Comparison of ENCODE assay signal across 24 mouse cellular contexts in genomic region chr13:108462518-108462917, GRCm38 (mm10).
"Had no signal": no experiment of that assay in that cellular context is flagged by ENCODE, and none has a peak within 500 bp of the region (broad histone marks: within the 10 kb centered on the region; RNA-seq: fewer than 3 reads in every experiment).

No protein-coding gene starts in this region.

- DNase-seq: forebrain, postnatal 0 days; gastrocnemius, postnatal 14 days; gastrocnemius, postnatal 36 days; heart, adult 11 months; heart, adult 2 months; heart, postnatal 14 days; heart, postnatal 36 days; kidney, adult 18-20 months; kidney, adult 8-10 months; kidney, postnatal 10 days; kidney, postnatal 25 days; kidney, postnatal 4 days; layer of hippocampus, adult 9-11 months; layer of hippocampus, postnatal 36 days; left cerebral cortex, postnatal 4 days had no signal

- H3K4me3 ChIP-seq: heart, adult 2 months; heart, embryonic 13.5 days; heart, embryonic 15.5 days; hindbrain, embryonic 13.5 days; hindbrain, embryonic 15.5 days; layer of hippocampus, adult 2 months; limb, embryonic 13.5 days; limb, embryonic 15.5 days had no signal

- H3K27ac ChIP-seq: heart, adult 2 months; heart, embryonic 13.5 days; heart, embryonic 15.5 days; hindbrain, embryonic 13.5 days; hindbrain, embryonic 15.5 days; hindbrain, postnatal 0 days; layer of hippocampus, adult 2 months; limb, embryonic 13.5 days; limb, embryonic 15.5 days had no signal

- H3K4me2 ChIP-seq: heart, embryonic 11.5 days; heart, embryonic 13.5 days; heart, embryonic 15.5 days; hindbrain, embryonic 13.5 days; hindbrain, embryonic 15.5 days; limb, embryonic 13.5 days; limb, embryonic 15.5 days had no signal

- H3K9ac ChIP-seq: forebrain, postnatal 0 days; heart, embryonic 13.5 days; heart, embryonic 15.5 days; hindbrain, embryonic 13.5 days; hindbrain, embryonic 15.5 days; limb, embryonic 13.5 days; limb, embryonic 15.5 days had no signal

- H3K27me3 ChIP-seq: heart, embryonic 13.5 days; heart, embryonic 15.5 days; hindbrain, embryonic 13.5 days; hindbrain, embryonic 15.5 days; limb, embryonic 13.5 days; limb, embryonic 15.5 days had no signal

- ATAC-seq: forebrain, postnatal 0 days; hindbrain, postnatal 0 days had no signal

- H3K9me3 ChIP-seq: heart, embryonic 15.5 days; hindbrain, embryonic 13.5 days; hindbrain, embryonic 15.5 days; limb, embryonic 13.5 days; limb, embryonic 15.5 days had no signal

- H3K36me3 ChIP-seq: heart, embryonic 13.5 days; heart, embryonic 15.5 days; hindbrain, embryonic 13.5 days; hindbrain, embryonic 15.5 days; limb, embryonic 13.5 days; limb, embryonic 15.5 days had no signal

- H3K4me1 ChIP-seq: hindbrain, embryonic 13.5 days; hindbrain, embryonic 15.5 days; limb, embryonic 13.5 days; limb, embryonic 15.5 days had no signal
